Mouse (Mus musculus) lung, postnatal 14 days (tissue): ENCODE results near the gene Bpi.

Source experiments
- DNase-seq: peaks from one replicate; pipeline ENCODE4 v3.0.0; 2021

Gene Bpi

GRCm38 (mm10) chr2:158243129-158243870, 14.6 kb upstream of the Bpi start:
- peak; percentile 55 for DNase-seq

GRCm38 (mm10) chr2:158245072-158245817, 12.6 kb upstream of the Bpi start:
- no peak for DNase-seq

- DNase-seq = no peak
Measured at GRCm38 (mm10) chr2:158247852-158248251, 10.0 kb upstream of the Bpi start.

GRCm38 (mm10) chr2:158248318-158248717, 9.6 kb upstream of the Bpi start:
- peak; percentile 76 for DNase-seq

- DNase-seq = no peak
Measured at GRCm38 (mm10) chr2:158250558-158250957, 7.3 kb upstream of the Bpi start.

- DNase-seq = no peak
Measured at GRCm38 (mm10) chr2:158253806-158254205, 4.1 kb upstream of the Bpi start.

- DNase-seq = no peak
Measured at GRCm38 (mm10) chr2:158256894-158257293, 1.0 kb upstream of the Bpi start.

GRCm38 (mm10) chr2:158258781-158259180, 887 bp downstream of the Bpi start:
- peak; percentile 82 for DNase-seq

GRCm38 (mm10) chr2:158259498-158259897, 1.6 kb downstream of the Bpi start:
- no peak for DNase-seq

- no peak for DNase-seq
Measured at GRCm38 (mm10) chr2:158264877-158265276, 7.0 kb downstream of the Bpi start.

- no peak for DNase-seq
Measured at GRCm38 (mm10) chr2:158270017-158270416, 12.1 kb downstream of the Bpi start.

- DNase-seq = no peak
Measured at GRCm38 (mm10) chr2:158273646-158274045, 15.8 kb downstream of the Bpi start.

- DNase-seq = no peak
Measured at GRCm38 (mm10) chr2:158275349-158275748, 17.5 kb downstream of the Bpi start.

GRCm38 (mm10) chr2:158275811-158276210, 17.9 kb downstream of the Bpi start:
- no peak for DNase-seq

- DNase-seq = no peak
Measured at GRCm38 (mm10) chr2:158276451-158276850, 18.6 kb downstream of the Bpi start.

GRCm38 (mm10) chr2:158276878-158277277, 19.0 kb downstream of the Bpi start:
- no peak for DNase-seq

- no peak for DNase-seq
Measured at GRCm38 (mm10) chr2:158279656-158280055, 21.8 kb downstream of the Bpi start.

GRCm38 (mm10) chr2:158281497-158282205, 23.8 kb downstream of the Bpi start:
- DNase-seq = no peak

GRCm38 (mm10) chr2:158283136-158283535, 25.2 kb downstream of the Bpi start:
- no peak for DNase-seq

GRCm38 (mm10) chr2:158283771-158284170, 25.9 kb downstream of the Bpi start:
- no peak for DNase-seq

GRCm38 (mm10) chr2:158284571-158284970, 26.7 kb downstream of the Bpi start:
- peak; percentile 72 for DNase-seq

GRCm38 (mm10) chr2:158285655-158286054, 27.8 kb downstream of the Bpi start:
- DNase-seq = no peak

GRCm38 (mm10) chr2:158295700-158296099, 37.8 kb downstream of the Bpi start:
- no peak for DNase-seq

GRCm38 (mm10) chr2:158299203-158299602, 41.3 kb downstream of the Bpi start:
- no peak for DNase-seq
